Mouse (Mus musculus) stomach, postnatal 0 days (tissue): Measurements from ENCODE around the gene Amer2. TPM values are rescaled to one million over a fixed set of nuclear protein-coding genes. Genes with fewer than 3 reads are reported as not detected.
"Not testable (repeated sequence)": the region's sequence is repeated elsewhere in the genome, so short reads cannot be mapped to it uniquely, and the experiment has no call there.

Experiments used
- ATAC-seq: fragments of 200-750 bp; cut with Nextera tagmentation; 2 replicates; pipeline ENCODE4 v1.8.0; 2017; ENCODE audit not compliant: low FRiP score, low TSS enrichment
- DNase-seq: peaks from one replicate; pipeline ENCODE4 v3.0.0-alpha.2; 2016; ENCODE audit warnings: low spot score
- H3K27ac ChIP-seq: fragments of 300-500 bp; sonication (generic); replicated peaks from 2 replicates; pipeline ENCODE4 v1.5.1; 2014; ENCODE audit warnings: mild to moderate bottlenecking, control low read depth
- H3K27me3 ChIP-seq: fragments of 300-500 bp; sonication (generic); 2 replicates; pipeline ENCODE4 v1.6.1; 2014; ENCODE audit warnings: low read length; ENCODE audit not compliant: control insufficient read depth, insufficient read depth
- H3K36me3 ChIP-seq: fragments of 300-500 bp; sonication (generic); 2 replicates; pipeline ENCODE4 v1.6.1; 2014; ENCODE audit warnings: low read length, mixed read lengths; ENCODE audit not compliant: control insufficient read depth, insufficient read depth
- H3K4me1 ChIP-seq: fragments of 300-500 bp; sonication (generic); replicated peaks from 2 replicates; pipeline ENCODE4 v1.6.1; 2014; ENCODE audit warnings: antibody characterized with exemption; ENCODE audit not compliant: control insufficient read depth, insufficient read depth
- H3K4me2 ChIP-seq: fragments of 300-500 bp; sonication (generic); replicated peaks from 2 replicates; pipeline ENCODE4 v1.6.1; 2014; ENCODE audit warnings: low read depth, mild to moderate bottlenecking, control low read depth, moderate library complexity
- H3K4me3 ChIP-seq: fragments of 300-500 bp; sonication (generic); 2 replicates; pipeline ENCODE4 v1.5.1; 2014; ENCODE audit warnings: low read depth, low read length, control low read depth
- H3K9ac ChIP-seq: fragments of 300-500 bp; sonication (generic); 2 replicates; pipeline ENCODE4 v1.6.1; 2014; ENCODE audit warnings: mild to moderate bottlenecking, low read length, control low read depth, mixed read lengths
- H3K9me3 ChIP-seq: fragments of 300-500 bp; sonication (generic); 2 replicates; pipeline ENCODE4 v1.6.1; 2016; ENCODE audit warnings: low read length; ENCODE audit not compliant: control insufficient read depth
- CTCF ChIP-seq: IDR thresholded peaks from 2 replicates; pipeline ENCODE4 v1.5.1; 2016; ENCODE audit warnings: antibody characterized with exemption, low read depth, mild to moderate bottlenecking, moderate library complexity
- EP300 ChIP-seq: optimal IDR thresholded peaks from 2 replicates; pipeline ENCODE3; 2016; ENCODE audit warnings: antibody characterized with exemption
- WGBS: fragments of 180-500 bp; shearing (Covaris S2); extraction: QIAGEN DNeasy Blood & Tissue Kit; methylation state at CpG from one replicate; pipeline ENCODE4 v1.1.7; 2014; 5-methylcytosine and 5-hydroxymethylcytosine counted together
- polyA plus RNA-seq: library from polyadenylated mRNA; unstranded; fragments of >200 nt; fragmentation: Nextera tagmentation; extraction: Ambion mirVana; gene quantifications from 2 replicates; pipeline ENCODE4 v1.2.1, GENCODE M21; 2015

Amer2 gene
- 1.2 and 1.5 TPM in 2 replicates for polyA plus RNA-seq

DNA sequence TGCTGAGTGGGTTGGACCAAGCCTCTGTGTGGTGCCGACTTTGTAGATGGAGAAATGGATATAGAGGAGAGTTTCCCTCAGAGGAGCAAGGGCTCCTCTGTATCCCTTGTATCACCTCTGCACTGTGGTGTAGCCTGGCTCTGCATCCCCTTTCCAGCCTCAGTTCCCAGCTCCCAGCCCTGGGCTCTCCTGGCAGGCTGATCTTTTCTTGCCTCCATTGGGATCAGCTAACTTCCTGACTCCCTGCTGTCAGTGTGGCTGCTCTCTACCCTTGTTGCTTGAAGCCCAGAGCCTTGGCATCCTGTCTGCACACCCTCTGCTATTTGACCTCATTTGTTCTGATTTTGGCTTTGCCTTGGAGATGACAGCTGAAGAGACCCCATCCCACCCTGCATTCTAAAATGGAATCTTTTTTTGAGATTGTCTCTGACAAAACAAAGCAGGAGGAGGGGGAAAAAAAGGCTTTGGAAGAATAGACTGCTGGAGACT is at the start of gene Amer2:
Gene Amer2 (plus strand): TSS at position 439 of the 489 bp plus-strand sequence.
- H3K4me2 ChIP-seq = no peak within 1 kb of the TSS
- no peak for TF ChIP-seq EP300
- TF ChIP-seq CTCF = no peak
- no peaks in the 10 kb centered on the region for H3K9me3 ChIP-seq
- no peak for ATAC-seq
- no peaks in the 10 kb centered on the region for H3K4me1 ChIP-seq
- DNase-seq = no peak
- WGBS = 45% methylated on average over 1 of the region's 1 CpGs
- H3K27me3 ChIP-seq = no peaks in the 10 kb centered on the region
- no peak within 1 kb of the TSS for H3K27ac ChIP-seq
- no peak within 1 kb of the TSS for H3K4me3 ChIP-seq
- H3K36me3 ChIP-seq = no peaks in the 10 kb centered on the region
- H3K9ac ChIP-seq = no peak within 1 kb of the TSS

DNA sequence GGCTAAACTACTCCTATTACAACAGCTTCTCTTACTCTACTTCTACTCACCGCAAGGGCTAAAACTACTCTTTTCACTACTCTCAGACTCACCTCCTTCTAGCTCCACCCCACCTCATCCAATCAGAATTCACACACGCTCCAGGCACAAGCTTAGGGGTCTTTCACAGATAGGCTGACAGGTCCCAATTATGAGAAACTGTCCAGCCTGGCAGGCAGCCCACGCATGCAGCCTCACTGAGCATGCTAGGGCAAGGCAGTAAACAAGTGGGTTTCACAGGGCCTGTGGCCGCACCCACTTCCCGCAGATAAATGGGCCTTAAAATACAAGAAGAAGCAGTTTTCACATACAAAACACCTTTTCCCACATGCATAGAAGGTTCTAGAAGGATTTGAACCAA is 33.1 kb upstream of the Amer2 start:
- ATAC-seq, H3K9me3 ChIP-seq, H3K4me1 ChIP-seq, DNase-seq, H3K36me3 ChIP-seq, H3K9ac ChIP-seq, H3K4me2 ChIP-seq, H3K27me3 ChIP-seq, H3K27ac ChIP-seq, H3K4me3 ChIP-seq: not testable (repeated sequence)
- WGBS = 67% methylated on average over 5 of the region's 5 CpGs

DNA sequence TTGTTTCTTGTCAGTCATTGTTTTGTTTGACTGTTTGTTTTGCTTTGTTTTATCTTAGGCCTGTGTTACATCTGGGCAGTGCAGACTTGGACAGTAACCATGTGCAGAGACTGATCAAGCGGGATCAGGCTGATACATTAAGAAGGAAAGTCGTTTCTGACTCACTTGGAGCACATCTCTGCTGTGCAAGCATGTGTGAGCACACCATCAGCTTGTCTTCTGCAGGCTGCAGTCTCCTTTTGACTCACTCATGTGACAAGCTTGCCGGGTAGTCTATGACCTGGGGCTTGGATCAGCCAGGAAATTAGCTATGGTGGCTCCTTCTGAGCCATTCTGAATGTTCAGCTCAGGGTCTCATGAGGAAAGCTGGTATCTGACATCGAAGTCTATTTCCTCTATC is 32.5 kb upstream of the Amer2 start:
- no peak overlapping the region for H3K27ac ChIP-seq
- H3K9me3 ChIP-seq = no peaks in the 10 kb centered on the region
- H3K4me1 ChIP-seq = no peaks in the 10 kb centered on the region
- no peaks in the 10 kb centered on the region for H3K27me3 ChIP-seq
- WGBS = 63% methylated on average over 4 of the region's 4 CpGs
- no peak overlapping the region for H3K4me3 ChIP-seq
- H3K4me2 ChIP-seq = no peak overlapping the region
- H3K9ac ChIP-seq = no peak overlapping the region
- no peaks in the 10 kb centered on the region for H3K36me3 ChIP-seq
- ATAC-seq (no peak), DNase-seq (no peak)
- TF ChIP-seq EP300 (no peak), CTCF (no peak)

DNA sequence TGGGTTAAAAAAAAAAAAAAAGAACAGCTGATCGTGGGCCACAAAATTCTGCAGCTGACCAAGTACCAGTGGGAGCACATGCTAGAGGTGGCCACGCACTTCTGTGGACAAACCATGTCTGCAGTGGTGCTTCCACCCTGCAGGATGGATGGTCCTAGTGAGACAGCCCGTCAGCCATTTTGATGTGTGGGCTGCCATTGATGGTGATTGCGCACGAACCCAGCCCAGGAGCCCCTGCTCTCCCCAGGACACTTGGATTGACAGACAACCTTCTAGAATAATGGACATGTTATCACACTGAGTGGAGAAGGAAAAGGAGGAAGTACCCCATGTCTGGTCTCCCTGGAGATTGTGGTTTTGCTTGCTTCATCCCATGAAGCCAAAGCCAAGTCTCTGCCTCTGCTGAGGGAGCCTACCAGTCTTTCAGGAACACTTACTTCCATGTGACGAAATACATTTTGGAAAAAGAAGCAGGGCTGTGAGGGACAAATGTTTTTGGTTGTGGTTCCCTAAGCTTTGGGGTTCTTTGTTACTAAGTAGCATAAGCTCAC is 27.7 kb upstream of the Amer2 start:
- Histone ChIP-seq H3K4me2 (no peak overlapping the region), H3K9ac (no peak overlapping the region), H3K9me3 (no peaks in the 10 kb centered on the region), H3K4me3 (no peak overlapping the region), H3K27me3 (no peaks in the 10 kb centered on the region), H3K4me1 (no peaks in the 10 kb centered on the region), H3K27ac (no peak overlapping the region), H3K36me3 (no peaks in the 10 kb centered on the region)
- 90% methylated on average over 6 of the region's 6 CpGs for WGBS
- no peak for DNase-seq
- no peak for ATAC-seq
- TF ChIP-seq CTCF (no peak), EP300 (no peak)

DNA sequence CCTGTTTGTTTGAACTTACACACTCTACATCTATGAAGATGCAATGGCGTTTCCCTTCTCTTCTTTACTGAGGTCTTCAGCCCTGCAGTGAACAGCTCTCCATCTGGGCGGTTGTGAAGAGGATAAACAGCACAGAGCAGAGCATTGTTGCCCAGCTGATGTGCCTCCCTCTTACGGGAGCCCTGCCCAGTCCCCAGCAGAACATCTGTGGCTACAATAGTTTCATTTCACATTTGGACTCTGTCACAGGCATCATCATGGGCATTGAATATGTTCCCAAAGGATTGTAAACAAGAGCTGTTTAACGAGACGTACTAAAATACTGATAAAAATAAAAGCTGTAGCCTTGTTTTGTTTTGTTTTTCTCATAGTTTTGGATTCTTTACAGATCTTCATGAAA is 14.7 kb upstream of the Amer2 start:
- no peaks in the 10 kb centered on the region for H3K4me1 ChIP-seq
- H3K4me3 ChIP-seq = no peak overlapping the region
- H3K27ac ChIP-seq = no peak overlapping the region
- H3K9me3 ChIP-seq = no peaks in the 10 kb centered on the region
- no peak overlapping the region for H3K4me2 ChIP-seq
- WGBS = 77% methylated on average over 5 of the region's 5 CpGs
- TF ChIP-seq CTCF (no peak), EP300 (no peak)
- ATAC-seq = no peak
- no peak overlapping the region for H3K9ac ChIP-seq
- no peaks in the 10 kb centered on the region for H3K27me3 ChIP-seq
- no peak for DNase-seq
- no peaks in the 10 kb centered on the region for H3K36me3 ChIP-seq

DNA sequence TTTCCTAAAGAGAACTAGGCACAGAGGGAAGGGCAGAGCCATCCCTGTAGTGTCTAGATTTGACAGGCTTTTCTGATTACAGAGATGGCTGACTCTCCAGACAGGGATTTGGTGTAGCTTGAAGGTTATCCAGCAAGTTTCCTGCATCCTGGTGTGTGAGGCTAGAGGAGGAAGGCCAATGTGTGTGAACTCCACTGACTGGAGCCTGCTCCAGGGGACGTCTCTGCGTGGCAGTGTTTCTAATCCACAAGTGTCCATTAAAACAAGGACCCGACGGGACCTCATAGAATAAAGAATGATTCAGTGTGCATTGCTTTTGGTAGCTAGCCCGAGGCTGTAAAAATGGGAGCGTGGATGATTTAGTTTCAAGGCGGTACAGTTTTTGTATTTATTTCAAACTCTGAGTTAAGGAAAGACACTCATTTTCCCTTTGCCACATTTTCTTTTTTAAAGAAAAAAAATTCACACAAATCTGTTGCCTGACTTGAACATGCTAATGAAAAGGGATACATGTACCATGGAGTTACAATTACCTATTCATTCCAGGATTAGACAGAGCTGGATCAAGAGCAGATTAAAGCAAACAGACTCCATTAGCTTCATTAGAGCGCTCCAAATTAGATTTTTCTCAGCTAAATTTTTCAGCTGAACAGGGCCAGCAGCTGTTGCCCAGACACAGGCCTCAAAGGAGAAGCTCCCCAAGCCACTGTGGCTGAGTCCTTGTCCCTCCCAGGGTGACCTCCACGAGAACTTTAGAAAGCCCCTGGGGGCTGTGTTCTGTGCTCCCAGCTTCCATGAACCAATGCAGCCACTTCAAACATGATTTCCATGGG is 11.5 kb upstream of the Amer2 start:
- ATAC-seq (no peak), DNase-seq (no peak)
- no peak overlapping the region for H3K4me3 ChIP-seq
- no peaks in the 10 kb centered on the region for H3K36me3 ChIP-seq
- no peaks in the 10 kb centered on the region for H3K4me1 ChIP-seq
- no peak overlapping the region for H3K4me2 ChIP-seq
- H3K9ac ChIP-seq = no peak overlapping the region
- no peaks in the 10 kb centered on the region for H3K9me3 ChIP-seq
- TF ChIP-seq EP300 (no peak), CTCF (no peak)
- WGBS = 70% methylated on average over 9 of the region's 9 CpGs
- H3K27ac ChIP-seq = no peak overlapping the region
- H3K27me3 ChIP-seq = no peaks in the 10 kb centered on the region
